Mouse (Mus musculus) ES-E14 (cell line): ENCODE measurements around the gene Ccl1.

Source experiments
- MAFK ChIP-seq: IDR thresholded peaks from 2 replicates; pipeline ENCODE4 v1.6.1; 2014; ENCODE audit warnings: mild to moderate bottlenecking, low read depth, low read length, inconsistent platforms; ENCODE audit not compliant: insufficient read depth
- ZC3H11A ChIP-seq: IDR thresholded peaks from 2 replicates; pipeline ENCODE4 v1.6.1; 2012; ENCODE audit warnings: low read depth, mild to moderate bottlenecking, inconsistent platforms, low read length, borderline replicate concordance
- ZNF384 ChIP-seq: IDR thresholded peaks from 2 replicates; pipeline ENCODE4 v1.6.1; 2012; ENCODE audit warnings: low read depth, low read length, inconsistent platforms

GRCm38 (mm10) chr11:82237439-82237838 is 68.1 kb downstream of the Ccl1 start:
- TF ChIP-seq ZNF384: no peak
- no peak for TF ChIP-seq ZC3H11A
- TF ChIP-seq MAFK: no peak
